Mouse (Mus musculus) neural tube, embryonic 13.5 days (tissue): ENCODE measurements at regions not wholly inside any gene's neighbourhood (a gene's known extent, or its start where the extent isn't known, plus 50 kb on each side); places are given as distances from the start of the nearest gene placed in this dataset.
"Not testable (repeated sequence)": the region's sequence is repeated elsewhere in the genome, so short reads cannot be mapped to it uniquely, and the experiment has no call there.

Experiments
- ATAC-seq: fragments of 200-750 bp; cut with Nextera tagmentation; 2 replicates; pipeline ENCODE4 v1.8.0; 2017; ENCODE audit warnings: low read depth, mild to moderate bottlenecking, moderate TSS enrichment, moderate library complexity
- H3K27ac ChIP-seq: fragments of 300-500 bp; sonication (generic); replicated peaks from 2 replicates; pipeline ENCODE4 v1.5.1; 2015; ENCODE audit warnings: moderate library complexity, mild to moderate bottlenecking, inconsistent platforms
- H3K27me3 ChIP-seq: fragments of 300-500 bp; sonication (generic); 2 replicates; pipeline ENCODE4 v1.6.1; 2015; ENCODE audit warnings: mild to moderate bottlenecking, inconsistent platforms
- H3K36me3 ChIP-seq: fragments of 300-500 bp; sonication (generic); 2 replicates; pipeline ENCODE4 v1.6.1; 2015; ENCODE audit warnings: mild to moderate bottlenecking, inconsistent platforms
- H3K4me1 ChIP-seq: fragments of 300-500 bp; sonication (generic); replicated peaks from 2 replicates; pipeline ENCODE4 v1.6.1; 2015; ENCODE audit warnings: inconsistent platforms
- H3K4me2 ChIP-seq: fragments of 300-500 bp; sonication (generic); 2 replicates; pipeline ENCODE4 v1.6.1; 2015; ENCODE audit warnings: inconsistent platforms, mild to moderate bottlenecking, moderate library complexity
- H3K4me3 ChIP-seq: fragments of 300-500 bp; sonication (generic); 2 replicates; pipeline ENCODE4 v1.5.1; 2015; ENCODE audit warnings: mild to moderate bottlenecking, inconsistent platforms
- H3K9ac ChIP-seq: fragments of 300-500 bp; sonication (generic); 2 replicates; pipeline ENCODE4 v1.6.1; 2015; ENCODE audit warnings: moderate library complexity, mild to moderate bottlenecking, inconsistent platforms
- H3K9me3 ChIP-seq: fragments of 300-500 bp; sonication (generic); 2 replicates; pipeline ENCODE4 v1.6.1; 2016; ENCODE audit warnings: inconsistent platforms
- WGBS: fragments of 180-500 bp; shearing (Covaris S2); methylation state at CpG from one replicate; pipeline ENCODE4 v1.1.7; 2015; 5-methylcytosine and 5-hydroxymethylcytosine counted together

- Histone ChIP-seq H3K27ac (no peak overlapping the region), H3K27me3 (no peaks in the 10 kb centered on the region), H3K9me3 (peaks cover 7% of the 10 kb centered on the region), H3K9ac (no peak overlapping the region), H3K4me3 (no peak overlapping the region), H3K36me3 (no peaks in the 10 kb centered on the region), H3K4me2 (no peak overlapping the region), H3K4me1 (no peaks in the 10 kb centered on the region)
- ATAC-seq = no peak
- WGBS = 63% methylated on average over 19 of the region's 19 CpGs
Measured at GRCm38 (mm10) chr1:35889731-35890499, 178.3 kb upstream of the Hs6st1 start.

GRCm38 (mm10) chr1:35890500-35890900 is 177.7 kb upstream of the Hs6st1 start:
- 86% methylated on average over 15 of the region's 15 CpGs for WGBS
- H3K4me3 ChIP-seq = no peak overlapping the region
- H3K9me3 ChIP-seq = peaks cover 13% of the 10 kb centered on the region
- no peak overlapping the region for H3K4me2 ChIP-seq
- ATAC-seq = no peak
- H3K36me3 ChIP-seq = no peaks in the 10 kb centered on the region
- H3K27me3 ChIP-seq = no peaks in the 10 kb centered on the region
- H3K4me1 ChIP-seq = no peaks in the 10 kb centered on the region
- H3K9ac ChIP-seq = no peak overlapping the region
- H3K27ac ChIP-seq = no peak overlapping the region

- WGBS = 96% methylated on average over 1 of the region's 1 CpGs
- no peaks in the 10 kb centered on the region for H3K4me1 ChIP-seq
Measured at GRCm38 (mm10) chr1:35899536-35899935, 168.7 kb upstream of the Hs6st1 start.

GRCm38 (mm10) chr1:35904001-35904547 is 164.1 kb upstream of the Hs6st1 start:
- Histone ChIP-seq H3K9me3 (no peaks in the 10 kb centered on the region), H3K4me1 (peaks cover 11% of the 10 kb centered on the region), H3K4me3 (no peak overlapping the region), H3K27ac (no peak overlapping the region), H3K4me2 (no peak overlapping the region), H3K27me3 (no peaks in the 10 kb centered on the region), H3K9ac (no peak overlapping the region), H3K36me3 (no peaks in the 10 kb centered on the region)
- WGBS = 86% methylated on average over 9 of the region's 9 CpGs
- no peak for ATAC-seq

More at GRCm38 (mm10) chr1:35899536-35899935, 168.7 kb upstream of the Hs6st1 start:
- no peak overlapping the region for H3K4me3 ChIP-seq
- H3K27me3 ChIP-seq = no peaks in the 10 kb centered on the region
- no peak for ATAC-seq
- H3K36me3 ChIP-seq = no peaks in the 10 kb centered on the region
- H3K9me3 ChIP-seq = peaks cover 14% of the 10 kb centered on the region
- no peak overlapping the region for H3K9ac ChIP-seq
- no peak overlapping the region for H3K27ac ChIP-seq
- no peak overlapping the region for H3K4me2 ChIP-seq

GRCm38 (mm10) chr1:35913551-35913950 is 154.6 kb upstream of the Hs6st1 start:
- 88% methylated on average over 4 of the region's 4 CpGs for WGBS
- no peak overlapping the region for H3K4me3 ChIP-seq

GRCm38 (mm10) chr1:35914175-35914574 is 154.0 kb upstream of the Hs6st1 start:
- not testable (repeated sequence) for H3K4me1 ChIP-seq, H3K36me3 ChIP-seq, ATAC-seq, H3K9me3 ChIP-seq, H3K27me3 ChIP-seq, H3K4me3 ChIP-seq, H3K27ac ChIP-seq, H3K9ac ChIP-seq, H3K4me2 ChIP-seq
- 97% methylated on average over 8 of the region's 8 CpGs for WGBS

More at GRCm38 (mm10) chr1:35913551-35913950, 154.6 kb upstream of the Hs6st1 start:
- Histone ChIP-seq H3K36me3 (no peaks in the 10 kb centered on the region), H3K27me3 (no peaks in the 10 kb centered on the region), H3K9ac (no peak overlapping the region), H3K9me3 (no peaks in the 10 kb centered on the region), H3K4me1 (no peaks in the 10 kb centered on the region), H3K4me2 (no peak overlapping the region), H3K27ac (no peak overlapping the region)
- no peak for ATAC-seq

GRCm38 (mm10) chr1:35915526-35915925 is 152.7 kb upstream of the Hs6st1 start:
- ATAC-seq = no peak
- no peaks in the 10 kb centered on the region for H3K9me3 ChIP-seq
- no peaks in the 10 kb centered on the region for H3K27me3 ChIP-seq
- H3K9ac ChIP-seq = no peak overlapping the region
- H3K4me2 ChIP-seq = no peak overlapping the region
- H3K27ac ChIP-seq = no peak overlapping the region
- no peaks in the 10 kb centered on the region for H3K36me3 ChIP-seq
- WGBS = 86% methylated on average over 6 of the region's 6 CpGs
- peaks cover 11% of the 10 kb centered on the region for H3K4me1 ChIP-seq
- H3K4me3 ChIP-seq = no peak overlapping the region

- ATAC-seq = peak; percentile 88
- WGBS = 46% methylated on average over 12 of the region's 12 CpGs
- H3K4me1 ChIP-seq = peaks cover 11% of the 10 kb centered on the region
- no peaks in the 10 kb centered on the region for H3K27me3 ChIP-seq
- peak overlapping the region; percentile 71 for H3K27ac ChIP-seq
- H3K9ac ChIP-seq = no peak overlapping the region
- no peaks in the 10 kb centered on the region for H3K9me3 ChIP-seq
- H3K4me3 ChIP-seq = no peak overlapping the region
- 0 out of 2 replicates have a peak overlapping the region, but pooled peaks have one; percentile 9 for H3K4me2 ChIP-seq
- no peaks in the 10 kb centered on the region for H3K36me3 ChIP-seq
Measured at GRCm38 (mm10) chr1:35919840-35920734, 148.1 kb upstream of the Hs6st1 start.

- Histone ChIP-seq H3K9me3 (no peaks in the 10 kb centered on the region), H3K9ac (no peak overlapping the region), H3K4me3 (no peak overlapping the region), H3K36me3 (no peaks in the 10 kb centered on the region), H3K4me1 (peaks cover 15% of the 10 kb centered on the region), H3K4me2 (no peak overlapping the region), H3K27me3 (no peaks in the 10 kb centered on the region), H3K27ac (no peak overlapping the region)
- 91% methylated on average over 4 of the region's 4 CpGs for WGBS
- ATAC-seq = no peak
Measured at GRCm38 (mm10) chr1:35924796-35925195, 143.4 kb upstream of the Hs6st1 start.

GRCm38 (mm10) chr1:35925301-35925700 is 142.9 kb upstream of the Hs6st1 start:
- H3K36me3 ChIP-seq = no peaks in the 10 kb centered on the region
- H3K27me3 ChIP-seq = no peaks in the 10 kb centered on the region
- WGBS = 85% methylated on average over 4 of the region's 4 CpGs
- no peaks in the 10 kb centered on the region for H3K9me3 ChIP-seq
- peaks cover 10% of the 10 kb centered on the region; the same call in 1 of the 2 replicates for H3K4me1 ChIP-seq
- H3K9ac ChIP-seq = no peak overlapping the region
- ATAC-seq = no peak
- H3K4me2 ChIP-seq = no peak overlapping the region
- no peak overlapping the region for H3K4me3 ChIP-seq
- H3K27ac ChIP-seq = no peak overlapping the region

- H3K4me2 ChIP-seq = no peak overlapping the region
- no peaks in the 10 kb centered on the region for H3K36me3 ChIP-seq
- WGBS = 78% methylated on average over 5 of the region's 5 CpGs
- no peaks in the 10 kb centered on the region for H3K9me3 ChIP-seq
- H3K27me3 ChIP-seq = no peaks in the 10 kb centered on the region
- H3K4me1 ChIP-seq = 0 out of 2 replicates have a peak, but pooled peaks cover 8% of the 10 kb centered on the region
- no peak for ATAC-seq
- H3K4me3 ChIP-seq = no peak overlapping the region
- H3K9ac ChIP-seq = no peak overlapping the region
- no peak overlapping the region for H3K27ac ChIP-seq
Measured at GRCm38 (mm10) chr1:35926191-35927048, 141.8 kb upstream of the Hs6st1 start.
